Mouse (Mus musculus) heart, postnatal 0 days (tissue): ENCODE measurements around the gene Kcnd2.

ENCODE experiments used
- CTCF ChIP-seq: IDR thresholded peaks from 2 replicates; pipeline ENCODE4 v1.5.1; 2016; ENCODE audit warnings: antibody characterized with exemption, control low read depth, low read depth
- EP300 ChIP-seq: IDR thresholded peaks from 2 replicates; pipeline ENCODE4 v1.6.1; 2016; ENCODE audit warnings: antibody characterized with exemption, low read depth

DNA sequence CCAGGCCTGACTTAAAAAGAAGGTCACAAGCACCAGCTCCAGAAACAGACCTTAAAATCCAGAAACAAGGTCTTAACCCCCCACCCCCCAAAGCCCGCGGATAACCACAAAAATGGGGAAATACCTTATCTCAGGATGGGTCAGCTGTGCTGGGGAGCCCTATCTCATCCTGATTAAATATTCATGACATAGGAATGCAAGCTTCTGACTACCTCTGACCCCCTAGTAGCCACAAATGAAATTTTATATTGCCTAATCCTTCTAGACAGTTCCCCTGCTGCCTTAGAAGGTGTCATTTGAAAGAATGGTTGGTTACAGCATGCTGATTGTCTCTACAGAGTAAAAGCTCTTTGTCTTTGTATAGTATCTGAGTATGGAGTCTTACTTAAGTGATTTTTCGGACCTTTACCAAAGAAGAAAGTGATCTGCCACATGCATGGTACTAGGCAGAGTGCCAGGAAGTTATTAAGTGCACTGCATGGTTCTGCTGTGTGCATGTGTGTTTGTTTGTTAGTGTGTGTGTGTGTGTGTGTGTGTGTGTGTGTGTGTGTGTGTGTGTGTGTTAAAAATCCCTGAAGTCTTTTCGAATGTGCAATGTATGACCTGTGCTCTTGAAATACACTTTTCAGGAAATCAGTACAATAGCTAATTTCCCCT, 111.9 kb downstream of the Kcnd2 start:
- TF ChIP-seq CTCF (no peak), EP300 (no peak)
